Mouse (Mus musculus) midbrain, embryonic 11.5 days (tissue): ENCODE data around the gene Rhobtb1. TPM values are rescaled to one million over a fixed set of nuclear protein-coding genes. Genes with fewer than 3 reads are reported as not detected.

Experiments used
- ATAC-seq: fragments of 200-750 bp; cut with Nextera tagmentation; 2 replicates; pipeline ENCODE4 v1.8.0; 2017; ENCODE audit warnings: moderate TSS enrichment, moderate library complexity; ENCODE audit not compliant: low FRiP score
- DNase-seq: peaks from one replicate; pipeline ENCODE4 v3.0.0; 2015; ENCODE audit warnings: low spot score; ENCODE audit errors: missing footprints
- H3K27ac ChIP-seq: fragments of 300-500 bp; sonication (generic); 2 replicates; pipeline ENCODE4 v1.5.1; 2014; ENCODE audit warnings: low read depth, low read length
- H3K27me3 ChIP-seq: fragments of 300-500 bp; sonication (generic); 2 replicates; pipeline ENCODE4 v1.6.1; 2014; ENCODE audit warnings: mild to moderate bottlenecking, low read length, moderate library complexity, mixed read lengths; ENCODE audit not compliant: control insufficient read depth, insufficient read depth
- H3K36me3 ChIP-seq: fragments of 300-500 bp; sonication (generic); 2 replicates; pipeline ENCODE4 v1.6.1; 2014; ENCODE audit warnings: mild to moderate bottlenecking, low read length, moderate library complexity, mixed read lengths; ENCODE audit not compliant: control insufficient read depth, insufficient read depth
- H3K4me1 ChIP-seq: fragments of 300-500 bp; sonication (generic); 2 replicates; pipeline ENCODE4 v1.6.1; 2014; ENCODE audit warnings: low read length; ENCODE audit not compliant: control insufficient read depth, insufficient read depth
- H3K4me2 ChIP-seq: fragments of 300-500 bp; sonication (generic); 2 replicates; pipeline ENCODE4 v1.6.1; 2014; ENCODE audit warnings: mild to moderate bottlenecking, moderate library complexity
- H3K4me3 ChIP-seq: fragments of 300-500 bp; sonication (generic); 2 replicates; pipeline ENCODE4 v1.5.1; 2014; ENCODE audit warnings: low read depth, low read length
- H3K9ac ChIP-seq: fragments of 300-500 bp; sonication (generic); 2 replicates; pipeline ENCODE4 v1.6.1; 2014; ENCODE audit warnings: low read length
- H3K9me3 ChIP-seq: fragments of 300-500 bp; sonication (generic); 2 replicates; pipeline ENCODE4 v1.6.1; 2016; ENCODE audit warnings: low read length; ENCODE audit not compliant: control insufficient read depth
- whole genome bisulfite sequencing: fragments of 180-500 bp; shearing (Covaris S2); extraction: QIAGEN DNeasy Blood & Tissue Kit; methylation state at CpG from one replicate; pipeline ENCODE4 v1.1.7; 2014; 5-methylcytosine and 5-hydroxymethylcytosine counted together
- polyA plus RNA-seq: library from polyadenylated mRNA; unstranded; fragments of >200 nt; fragmentation: Nextera tagmentation; extraction: Ambion mirVana; gene quantifications from 2 replicates; pipeline ENCODE4 v1.2.1, GENCODE M21; 2014

Gene Rhobtb1
- polyA plus RNA-seq, 1 experiment from 2014 or later: 14.2 TPM

GRCm38 (mm10) chr10:69119456-69119855 is 31.8 kb upstream of the Rhobtb1 start:
- DNase-seq (no peak), ATAC-seq (no peak)
- Histone ChIP-seq H3K4me3 (no peak overlapping the region), H3K27me3 (no peaks in the 10 kb centered on the region), H3K27ac (no peak overlapping the region), H3K9ac (no peak overlapping the region), H3K36me3 (no peaks in the 10 kb centered on the region), H3K4me2 (no peak overlapping the region), H3K4me1 (no peaks in the 10 kb centered on the region), H3K9me3 (no peaks in the 10 kb centered on the region; the same call in 1 of the 2 replicates)
- WGBS: 81% methylated on average over 1 of the region's 1 CpGs

GRCm38 (mm10) chr10:69126546-69126945 is 24.7 kb upstream of the Rhobtb1 start:
- ATAC-seq (no peak), DNase-seq (no peak)
- 90% methylated on average over 2 of the region's 2 CpGs for WGBS
- no peaks in the 10 kb centered on the region for H3K9me3 ChIP-seq
- H3K36me3 ChIP-seq: no peaks in the 10 kb centered on the region
- no peak overlapping the region for H3K27ac ChIP-seq
- no peak overlapping the region for H3K4me3 ChIP-seq
- no peak overlapping the region for H3K4me2 ChIP-seq
- no peaks in the 10 kb centered on the region for H3K27me3 ChIP-seq
- no peak overlapping the region for H3K9ac ChIP-seq
- no peaks in the 10 kb centered on the region for H3K4me1 ChIP-seq

GRCm38 (mm10) chr10:69128531-69128930 is 22.7 kb upstream of the Rhobtb1 start:
- Histone ChIP-seq H3K9me3 (no peaks in the 10 kb centered on the region), H3K36me3 (no peaks in the 10 kb centered on the region), H3K4me1 (no peaks in the 10 kb centered on the region), H3K9ac (no peak overlapping the region), H3K27me3 (no peaks in the 10 kb centered on the region), H3K4me2 (no peak overlapping the region), H3K27ac (no peak overlapping the region), H3K4me3 (no peak overlapping the region)
- DNase-seq (no peak), ATAC-seq (no peak)
- WGBS: 78% methylated on average over 3 of the region's 3 CpGs

GRCm38 (mm10) chr10:69130613-69131012 is 20.6 kb upstream of the Rhobtb1 start:
- no peak for ATAC-seq

GRCm38 (mm10) chr10:69134356-69134755 is 16.9 kb upstream of the Rhobtb1 start:
- no peaks in the 10 kb centered on the region for H3K9me3 ChIP-seq
- H3K9ac ChIP-seq: no peak overlapping the region
- H3K4me2 ChIP-seq: no peak overlapping the region
- H3K36me3 ChIP-seq: no peaks in the 10 kb centered on the region
- H3K4me3 ChIP-seq: no peak overlapping the region
- no peaks in the 10 kb centered on the region for H3K4me1 ChIP-seq
- H3K27me3 ChIP-seq: no peaks in the 10 kb centered on the region
- DNase-seq: no peak
- no peak for ATAC-seq
- H3K27ac ChIP-seq: no peak overlapping the region

More at GRCm38 (mm10) chr10:69130613-69131012, 20.6 kb upstream of the Rhobtb1 start:
- 78% methylated on average over 5 of the region's 5 CpGs for WGBS
- Histone ChIP-seq H3K36me3 (no peaks in the 10 kb centered on the region), H3K9me3 (no peaks in the 10 kb centered on the region), H3K4me1 (no peaks in the 10 kb centered on the region), H3K27ac (no peak overlapping the region), H3K27me3 (no peaks in the 10 kb centered on the region), H3K4me2 (no peak overlapping the region), H3K9ac (no peak overlapping the region), H3K4me3 (no peak overlapping the region)
- DNase-seq: no peak

GRCm38 (mm10) chr10:69136241-69136828 is 14.9 kb upstream of the Rhobtb1 start:
- no peak overlapping the region for H3K27ac ChIP-seq
- no peak overlapping the region for H3K9ac ChIP-seq
- no peaks in the 10 kb centered on the region for H3K9me3 ChIP-seq
- no peaks in the 10 kb centered on the region for H3K4me1 ChIP-seq
- DNase-seq: no peak
- no peaks in the 10 kb centered on the region for H3K36me3 ChIP-seq
- WGBS: 85% methylated on average over 9 of the region's 9 CpGs
- H3K4me3 ChIP-seq: no peak overlapping the region
- H3K4me2 ChIP-seq: no peak overlapping the region
- ATAC-seq: no peak
- no peaks in the 10 kb centered on the region for H3K27me3 ChIP-seq

- Histone ChIP-seq H3K4me3 (no peak overlapping the region), H3K27ac (no peak overlapping the region), H3K4me1 (no peaks in the 10 kb centered on the region), H3K4me2 (no peak overlapping the region), H3K9me3 (no peaks in the 10 kb centered on the region), H3K36me3 (no peaks in the 10 kb centered on the region), H3K9ac (no peak overlapping the region), H3K27me3 (no peaks in the 10 kb centered on the region)
- DNase-seq: no peak
- ATAC-seq: no peak
- whole genome bisulfite sequencing: 89% methylated on average over 7 of the region's 7 CpGs
Measured at GRCm38 (mm10) chr10:69149252-69149651, 2.0 kb upstream of the Rhobtb1 start.

GRCm38 (mm10) chr10:69152971-69153370 is 1.7 kb downstream of the Rhobtb1 start:
- no peak for ATAC-seq
- Histone ChIP-seq H3K9ac (no peak overlapping the region), H3K27me3 (no peaks in the 10 kb centered on the region), H3K4me1 (no peaks in the 10 kb centered on the region), H3K36me3 (no peaks in the 10 kb centered on the region), H3K4me2 (no peak overlapping the region), H3K27ac (no peak overlapping the region), H3K4me3 (no peak overlapping the region), H3K9me3 (no peaks in the 10 kb centered on the region)
- 76% methylated on average over 4 of the region's 4 CpGs for WGBS
- no peak for DNase-seq

GRCm38 (mm10) chr10:69155428-69156175 is 4.4 kb downstream of the Rhobtb1 start:
- no peak for DNase-seq
- no peaks in the 10 kb centered on the region for H3K27me3 ChIP-seq
- H3K27ac ChIP-seq: no peak overlapping the region
- no peaks in the 10 kb centered on the region for H3K9me3 ChIP-seq
- H3K4me1 ChIP-seq: no peaks in the 10 kb centered on the region
- no peaks in the 10 kb centered on the region for H3K36me3 ChIP-seq
- H3K4me2 ChIP-seq: no peak overlapping the region
- H3K9ac ChIP-seq: no peak overlapping the region
- WGBS: 92% methylated on average over 10 of the region's 10 CpGs
- no peak for ATAC-seq
- no peak overlapping the region for H3K4me3 ChIP-seq
